Mouse (Mus musculus) common myeloid progenitor, adult 5-6 weeks (primary cell): ENCODE results near the gene Rcbtb2. TPM values are rescaled to one million over a fixed set of nuclear protein-coding genes. Genes with fewer than 3 reads are reported as not detected.
A peak's percentile ranks its signal among the peaks of the same experiment; 100 is the strongest.

Experiments
- ATAC-seq: replicated peaks from 2 replicates; pipeline ENCODE4 v1.8.0; 2016; ENCODE audit warnings: low read depth, mild to moderate bottlenecking, moderate TSS enrichment, inconsistent platforms; ENCODE audit not compliant: poor library complexity, severe bottlenecking
- total RNA-seq: library from RNA; stranded (forward); fragments of 200-1000, 187-1606 nt; gene quantifications from 2 replicates; pipeline ENCODE4 v1.2.3, GENCODE M21; 2017

Gene Rcbtb2
- total RNA-seq, 1 experiment from 2014 or later, result 27.5 TPM

DNA sequence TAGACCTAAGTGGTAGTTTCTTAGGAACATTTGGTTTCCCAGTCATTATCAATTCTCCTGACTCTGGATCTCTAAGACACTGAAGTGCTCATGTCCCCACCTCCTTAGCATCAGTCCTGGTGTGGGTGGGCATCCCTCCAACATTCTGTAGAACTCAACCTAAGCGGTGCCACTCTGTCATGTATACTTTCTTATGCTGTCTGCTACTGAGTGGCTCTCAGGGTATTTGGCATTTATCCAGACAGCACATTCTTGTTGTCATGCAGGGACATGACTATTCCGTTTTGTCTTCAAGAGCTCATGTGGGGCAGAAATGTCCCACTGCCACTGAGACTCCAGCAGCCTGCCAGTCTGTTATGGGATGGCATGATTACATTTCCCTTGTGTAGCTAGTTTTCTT, 58.3 kb downstream of the Rcbtb2 start:
- no peak for ATAC-seq

GRCm38 (mm10) chr14:73186875-73187274, 64.0 kb downstream of the Rcbtb2 start:
- peak; percentile 39; the same call in 1 of the 2 replicates for ATAC-seq

DNA sequence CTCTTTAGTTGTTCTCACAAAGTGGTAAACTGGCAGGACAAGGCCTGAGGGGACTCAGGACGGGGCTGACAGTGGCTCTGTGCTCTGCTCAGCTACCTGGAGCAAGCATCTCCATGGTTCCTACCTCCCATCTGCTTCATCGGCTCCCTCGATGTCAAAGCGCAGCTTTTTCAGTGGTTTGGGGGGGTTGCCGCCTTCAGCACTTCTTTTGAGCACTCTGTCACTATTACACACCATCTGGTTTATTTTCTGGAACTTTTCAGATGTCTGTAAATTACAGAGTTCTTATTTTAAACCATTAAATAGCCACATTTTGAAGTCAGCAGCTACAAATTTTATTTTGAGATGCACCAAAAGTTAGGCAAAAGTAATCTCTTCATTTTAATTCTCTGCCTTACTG, 76.2 kb downstream of the Rcbtb2 start:
- ATAC-seq, result no peak

GRCm38 (mm10) chr14:73201447-73201846, 78.6 kb downstream of the Rcbtb2 start:
- ATAC-seq, result no peak

DNA sequence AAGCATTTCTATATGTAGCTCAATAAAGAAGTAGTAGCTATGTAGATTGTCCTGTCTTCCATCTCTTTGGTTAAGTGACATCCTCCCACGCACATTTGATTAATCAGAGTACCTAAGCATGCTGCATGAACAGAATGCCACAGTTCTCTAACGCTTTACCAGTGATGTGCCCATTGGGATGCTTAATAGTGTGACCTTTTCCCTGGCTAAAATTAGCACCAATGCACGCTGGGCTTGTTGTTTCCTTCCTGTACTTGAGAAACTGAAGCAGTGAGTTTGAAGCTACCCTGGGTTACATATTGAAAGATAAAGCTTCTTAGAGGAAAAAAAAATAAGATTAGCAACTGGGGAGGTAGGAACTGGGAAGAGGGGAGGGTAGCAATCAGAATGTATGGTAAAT, 81.2 kb downstream of the Rcbtb2 start:
- ATAC-seq, result no peak

- no peak for ATAC-seq
Measured at GRCm38 (mm10) chr14:73209262-73209661, 86.4 kb downstream of the Rcbtb2 start.

GRCm38 (mm10) chr14:73210196-73210595, 87.4 kb downstream of the Rcbtb2 start:
- no peak for ATAC-seq

DNA sequence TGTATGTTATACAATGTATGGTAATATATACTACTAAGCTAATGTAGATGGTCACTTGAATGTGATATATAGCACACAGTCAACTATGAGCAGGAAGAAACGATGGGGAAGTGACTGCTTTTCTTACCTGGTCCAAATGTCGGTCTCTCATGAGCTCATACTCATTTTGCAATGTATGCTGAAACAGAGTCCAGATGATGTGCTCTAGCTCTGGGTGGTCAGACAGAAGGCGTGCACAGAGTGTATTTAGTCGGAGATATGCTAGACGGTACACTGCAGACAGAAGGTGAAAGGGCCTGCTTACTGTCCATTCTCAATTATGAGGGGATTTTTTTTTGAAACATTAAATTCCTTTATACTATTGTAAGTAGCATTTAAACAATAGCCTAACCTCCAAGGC, 88.6 kb downstream of the Rcbtb2 start:
- ATAC-seq, result no peak

DNA sequence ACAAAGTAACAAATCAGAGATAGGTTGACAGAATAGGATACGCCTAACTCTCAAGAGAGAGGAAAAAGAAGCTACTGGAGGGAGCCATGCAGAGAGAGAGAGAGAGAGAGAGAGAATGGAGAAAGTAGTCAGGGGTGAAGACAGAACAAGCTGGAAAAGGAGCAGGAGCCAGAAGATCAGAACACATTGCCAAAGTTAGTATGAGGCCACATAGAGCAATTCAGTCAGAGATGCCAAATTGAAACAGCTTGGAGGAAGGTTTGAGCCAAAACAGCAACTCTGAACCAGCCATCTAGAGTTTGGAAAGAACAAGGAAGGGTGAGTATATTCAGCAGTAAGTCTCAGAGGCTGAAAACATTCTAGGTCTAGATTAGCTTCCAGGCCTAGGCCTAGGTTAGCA, 94.2 kb downstream of the Rcbtb2 start:
- no peak for ATAC-seq

DNA sequence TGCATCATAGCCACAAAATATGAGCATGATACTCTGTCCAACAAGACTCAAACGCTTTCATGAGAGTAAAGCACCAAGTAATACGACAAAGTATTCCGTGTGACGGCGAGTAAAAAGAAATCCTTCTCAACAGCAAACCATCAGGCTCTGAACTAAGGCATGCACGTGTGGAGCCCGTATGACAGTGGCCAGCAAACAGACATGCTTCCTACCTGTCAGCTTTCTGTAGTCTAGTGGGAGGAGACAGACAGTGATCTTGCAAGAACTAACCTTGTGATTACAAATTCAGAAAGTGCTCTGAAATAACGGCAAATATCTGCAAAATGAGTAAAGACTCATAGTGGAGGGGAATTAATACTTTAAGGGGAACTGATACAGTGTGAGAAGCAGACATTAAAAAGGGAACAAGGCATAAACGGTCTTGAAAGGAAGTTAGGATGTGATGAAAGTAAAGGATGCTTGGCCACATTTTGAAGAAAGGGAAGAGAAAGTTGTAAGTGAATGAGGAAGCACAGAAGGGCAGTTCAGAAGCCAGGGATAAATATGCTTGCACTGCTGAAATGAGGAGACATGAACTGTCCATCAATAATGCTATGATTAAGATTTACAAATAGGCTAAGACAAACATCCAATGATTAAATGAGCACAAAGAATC, 99.6 kb downstream of the Rcbtb2 start:
- ATAC-seq, result peak; percentile 89

- ATAC-seq, result no peak
Measured at GRCm38 (mm10) chr14:73226346-73226745, 103.5 kb downstream of the Rcbtb2 start.

DNA sequence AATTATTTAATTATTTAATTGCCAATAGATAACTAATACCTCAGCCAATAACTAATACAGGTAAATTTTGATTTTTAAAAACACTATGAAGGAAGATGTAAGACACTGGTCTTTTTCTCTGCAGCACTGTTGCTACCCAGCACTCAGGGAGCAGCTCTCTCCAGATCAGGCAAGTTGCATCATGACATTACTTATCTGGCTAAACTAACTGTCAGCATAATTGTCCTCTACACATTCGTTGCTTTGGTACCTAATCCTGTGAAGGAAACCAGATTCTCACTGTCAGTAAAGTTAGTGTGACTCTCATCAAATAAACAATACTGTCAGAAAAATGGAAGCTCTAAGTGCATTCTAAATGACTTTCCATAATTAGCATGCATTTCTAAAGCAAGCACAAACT, 104.0 kb downstream of the Rcbtb2 start:
- no peak for ATAC-seq

DNA sequence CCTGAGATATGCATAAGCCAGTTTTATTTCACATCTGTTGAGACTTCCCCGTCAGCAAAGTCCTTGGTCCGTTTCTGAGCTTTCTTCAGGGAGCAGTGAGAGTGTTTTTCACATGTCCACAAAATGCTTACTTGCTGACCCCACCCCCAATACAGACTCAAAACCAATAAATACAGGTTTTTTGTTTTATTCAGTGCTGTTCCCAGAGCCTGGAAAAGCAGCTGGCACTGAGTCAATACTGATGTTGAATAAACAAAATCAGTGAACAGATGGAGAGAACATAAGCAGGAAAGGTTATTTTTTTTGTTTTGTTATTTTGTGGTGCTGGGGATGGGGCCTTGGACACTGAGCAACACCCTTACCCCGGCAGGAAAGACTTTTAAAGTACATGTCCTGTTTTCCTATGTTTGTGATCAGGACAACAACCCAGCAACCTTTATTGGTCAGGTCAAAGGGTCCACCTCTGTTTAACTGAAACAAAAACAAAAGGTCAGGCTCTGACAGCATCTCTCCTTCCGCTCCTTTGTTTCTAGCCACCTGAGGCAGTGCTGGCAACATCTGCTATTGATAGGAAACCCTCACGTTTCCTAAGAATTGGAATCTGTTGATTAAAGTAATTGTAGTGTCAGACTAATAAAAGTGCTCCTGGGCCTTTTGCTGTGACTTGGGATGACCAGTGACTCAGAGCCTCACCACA, 108.6 kb downstream of the Rcbtb2 start:
- ATAC-seq, result no peak

GRCm38 (mm10) chr14:73234468-73235031, 111.7 kb downstream of the Rcbtb2 start:
- ATAC-seq, result peak; percentile 40

- ATAC-seq, result peak; percentile 70
Measured at GRCm38 (mm10) chr14:73237848-73238321, 115.0 kb downstream of the Rcbtb2 start, which contains the start of gene Lpar6. Gene Lpar6, plus strand, starts transcription at chr14:73237895.

- peak; percentile 63 for ATAC-seq
Measured at GRCm38 (mm10) chr14:73238498-73239250, 115.8 kb downstream of the Rcbtb2 start.

DNA sequence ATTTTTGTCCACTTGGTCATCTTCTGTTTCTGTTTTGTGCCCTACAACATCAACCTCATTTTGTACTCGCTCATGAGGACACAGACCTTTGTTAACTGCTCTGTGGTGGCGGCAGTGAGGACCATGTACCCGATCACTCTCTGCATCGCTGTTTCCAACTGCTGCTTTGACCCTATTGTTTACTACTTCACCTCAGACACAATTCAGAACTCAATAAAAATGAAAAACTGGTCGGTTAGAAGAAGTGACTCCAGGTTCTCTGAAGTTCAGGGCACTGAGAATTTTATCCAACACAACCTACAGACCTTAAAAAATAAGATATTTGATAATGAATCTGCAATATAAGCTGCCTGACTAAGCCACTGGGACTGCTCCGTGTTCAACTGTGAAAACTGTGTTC, 116.5 kb downstream of the Rcbtb2 start:
- 0 out of 2 replicates have a peak, but pooled peaks have one; percentile 36 for ATAC-seq

DNA sequence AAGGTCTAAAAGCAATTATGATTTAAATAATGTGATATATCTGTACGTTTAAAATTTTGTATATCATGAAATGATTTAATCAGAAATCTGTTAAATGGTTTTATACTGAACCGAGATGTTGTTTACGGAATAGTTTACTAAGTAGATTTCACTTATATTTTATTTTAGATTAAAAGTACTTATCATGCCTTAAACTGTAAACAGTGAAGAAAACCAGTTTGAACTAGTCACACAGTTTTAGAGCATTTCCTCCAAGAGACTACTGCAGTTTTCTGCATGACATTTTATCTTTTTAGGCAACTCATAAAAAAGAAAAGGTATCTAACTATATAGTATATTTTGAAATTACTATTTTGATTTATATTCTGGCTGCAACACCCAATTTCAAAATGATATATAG, 117.0 kb downstream of the Rcbtb2 start:
- no peak for ATAC-seq

- ATAC-seq, result no peak
Measured at GRCm38 (mm10) chr14:73244061-73244597, 121.3 kb downstream of the Rcbtb2 start.

GRCm38 (mm10) chr14:73250056-73250455, 127.2 kb downstream of the Rcbtb2 start:
- ATAC-seq, result no peak
